Mouse (Mus musculus) hindbrain, embryonic 14.5 days (tissue): ENCODE results near the gene Slc37a3. TPM values are rescaled to one million over a fixed set of nuclear protein-coding genes. Genes with fewer than 3 reads are reported as not detected.

Experiments used
- ATAC-seq: fragments of 200-750 bp; cut with Nextera tagmentation; 2 replicates; pipeline ENCODE4 v1.8.0; 2017; ENCODE audit warnings: moderate number of reproducible peaks, mild to moderate bottlenecking, moderate TSS enrichment, moderate library complexity; ENCODE audit not compliant: low FRiP score
- DNase-seq: peaks from one replicate; pipeline ENCODE4 v3.0.0-alpha.2; 2015; ENCODE audit warnings: low spot score
- H3K27ac ChIP-seq: fragments of 300-500 bp; sonication (generic); 2 replicates; pipeline ENCODE4 v1.5.1; 2014; ENCODE audit warnings: mild to moderate bottlenecking, moderate library complexity
- H3K27me3 ChIP-seq: fragments of 300-500 bp; sonication (generic); 2 replicates; pipeline ENCODE4 v1.6.1; 2014; ENCODE audit warnings: mild to moderate bottlenecking, low read length, mixed read lengths; ENCODE audit not compliant: control insufficient read depth, insufficient read depth
- H3K36me3 ChIP-seq: fragments of 300-500 bp; sonication (generic); replicated peaks from 2 replicates; pipeline ENCODE4 v1.6.1; 2014; ENCODE audit not compliant: control insufficient read depth, insufficient read depth
- H3K4me1 ChIP-seq: fragments of 300-500 bp; sonication (generic); replicated peaks from 2 replicates; pipeline ENCODE4 v1.6.1; 2014; ENCODE audit warnings: antibody characterized with exemption, low read length, mixed read lengths; ENCODE audit not compliant: control insufficient read depth, insufficient read depth
- H3K4me2 ChIP-seq: fragments of 300-500 bp; sonication (generic); replicated peaks from 2 replicates; pipeline ENCODE4 v1.6.1; 2014; ENCODE audit warnings: mild to moderate bottlenecking, moderate library complexity
- H3K4me3 ChIP-seq: fragments of 300-500 bp; sonication (generic); replicated peaks from 2 replicates; pipeline ENCODE4 v1.5.1; 2014; ENCODE audit warnings: mild to moderate bottlenecking, low read length
- H3K9ac ChIP-seq: fragments of 300-500 bp; sonication (generic); 2 replicates; pipeline ENCODE4 v1.6.1; 2014
- H3K9me3 ChIP-seq: fragments of 300-500 bp; sonication (generic); 2 replicates; pipeline ENCODE4 v1.6.1; 2016; ENCODE audit warnings: low read length; ENCODE audit not compliant: control insufficient read depth
- WGBS: fragments of 180-500 bp; shearing (Covaris S2); extraction: QIAGEN DNeasy Blood & Tissue Kit; methylation state at CpG from one replicate; pipeline ENCODE4 v1.1.7; 2014; 5-methylcytosine and 5-hydroxymethylcytosine counted together
- polyA plus RNA-seq: library from polyadenylated mRNA; unstranded; fragments of >200 nt; fragmentation: Nextera tagmentation; extraction: Ambion mirVana; gene quantifications from 2 replicates; pipeline ENCODE4 v1.2.1, GENCODE M21; 2014

Slc37a3 gene
- polyA plus RNA-seq, 1 experiment from 2014 or later: 62.4 TPM

DNA sequence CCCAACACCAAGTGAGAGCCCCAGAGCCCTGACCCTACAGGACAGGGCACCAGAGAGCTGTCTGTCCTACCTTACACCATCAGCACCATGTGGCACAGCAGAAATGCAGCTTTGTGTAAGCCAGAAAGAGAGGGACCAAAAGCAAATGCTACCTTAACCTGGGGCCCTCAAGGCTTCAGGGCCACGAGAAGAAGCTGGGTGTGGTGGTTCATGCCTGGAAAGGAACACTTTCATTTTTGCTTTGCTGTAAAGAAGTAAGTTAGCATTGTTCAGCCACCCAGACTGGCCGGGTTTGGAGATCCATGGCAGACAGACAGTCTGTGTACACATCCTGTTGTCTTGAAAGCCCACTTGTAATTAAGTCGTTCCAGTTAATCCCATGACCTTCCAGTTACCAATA, 89.7 kb downstream of the Slc37a3 start:
- H3K36me3 ChIP-seq: no peaks in the 10 kb centered on the region
- H3K4me3 ChIP-seq: no peak overlapping the region
- ATAC-seq (no peak), DNase-seq (no peak)
- H3K27ac ChIP-seq: no peak overlapping the region
- no peak overlapping the region for H3K4me2 ChIP-seq
- 87% methylated on average over 3 of the region's 3 CpGs for WGBS
- H3K27me3 ChIP-seq: no peaks in the 10 kb centered on the region
- no peaks in the 10 kb centered on the region for H3K9me3 ChIP-seq
- H3K9ac ChIP-seq: no peak overlapping the region
- no peaks in the 10 kb centered on the region for H3K4me1 ChIP-seq

DNA sequence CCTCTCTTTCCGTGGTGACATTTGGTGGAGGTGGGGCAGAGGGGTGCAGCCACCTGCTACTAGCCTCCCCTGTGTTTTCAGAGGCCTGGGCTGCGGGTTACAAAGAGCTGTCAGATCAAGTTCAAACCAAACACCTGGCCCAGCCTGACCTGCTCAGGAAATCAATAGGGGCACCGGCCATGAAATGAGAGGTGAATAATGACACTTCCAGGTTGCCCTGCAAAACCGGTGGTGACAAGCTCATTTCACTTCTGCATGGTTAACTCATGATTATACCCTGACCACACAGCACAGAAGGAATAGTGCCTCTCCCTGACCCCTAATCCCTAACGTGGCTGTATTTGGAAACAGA, 90.8 kb downstream of the Slc37a3 start:
- no peaks in the 10 kb centered on the region for H3K9me3 ChIP-seq
- no peak overlapping the region for H3K4me3 ChIP-seq
- H3K4me1 ChIP-seq: no peaks in the 10 kb centered on the region
- H3K4me2 ChIP-seq: no peak overlapping the region
- ATAC-seq (no peak), DNase-seq (no peak)
- H3K27ac ChIP-seq: no peak overlapping the region
- H3K27me3 ChIP-seq: no peaks in the 10 kb centered on the region
- H3K36me3 ChIP-seq: no peaks in the 10 kb centered on the region
- H3K9ac ChIP-seq: no peak overlapping the region
- WGBS: 40% methylated on average over 5 of the region's 5 CpGs

DNA sequence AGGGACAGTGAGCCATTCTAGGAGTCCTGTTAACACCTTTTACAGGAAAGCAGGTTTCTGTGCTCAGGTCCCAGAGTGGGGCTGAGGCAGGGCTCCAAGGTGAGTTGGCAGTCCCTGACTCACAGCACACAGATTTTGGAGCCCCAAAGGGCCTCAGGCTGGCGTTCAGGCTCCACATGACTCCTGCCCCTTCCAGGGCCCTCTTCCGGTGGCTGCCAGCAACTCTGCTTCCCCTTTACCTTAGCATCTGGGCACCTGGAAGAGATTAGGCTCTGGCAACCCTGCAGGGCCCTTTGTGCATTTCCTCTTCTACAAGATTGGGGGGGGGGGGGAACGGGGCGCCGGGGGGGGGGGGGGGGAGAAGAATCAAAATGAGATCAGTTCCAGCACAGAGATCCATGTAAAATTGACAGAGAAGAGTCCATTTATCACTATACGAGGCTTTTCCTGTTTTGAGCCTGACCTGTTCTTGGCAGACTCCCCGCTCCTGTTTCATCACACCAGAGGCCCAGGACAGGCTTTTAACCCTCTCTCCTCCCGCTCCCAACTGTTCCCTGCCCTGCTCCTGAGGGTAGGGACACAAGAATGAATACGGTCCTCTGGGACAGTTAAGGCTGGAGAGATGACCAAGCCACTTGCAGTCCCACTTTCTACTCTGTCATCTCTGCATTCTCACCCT, 91.3 kb downstream of the Slc37a3 start:
- Histone ChIP-seq H3K9ac (no peak overlapping the region), H3K4me3 (no peak overlapping the region), H3K27ac (no peak overlapping the region), H3K4me1 (no peaks in the 10 kb centered on the region), H3K36me3 (no peaks in the 10 kb centered on the region), H3K4me2 (no peak overlapping the region), H3K9me3 (no peaks in the 10 kb centered on the region), H3K27me3 (no peaks in the 10 kb centered on the region)
- no peak for ATAC-seq
- no peak for DNase-seq
- WGBS: 40% methylated on average over 6 of the region's 9 CpGs

DNA sequence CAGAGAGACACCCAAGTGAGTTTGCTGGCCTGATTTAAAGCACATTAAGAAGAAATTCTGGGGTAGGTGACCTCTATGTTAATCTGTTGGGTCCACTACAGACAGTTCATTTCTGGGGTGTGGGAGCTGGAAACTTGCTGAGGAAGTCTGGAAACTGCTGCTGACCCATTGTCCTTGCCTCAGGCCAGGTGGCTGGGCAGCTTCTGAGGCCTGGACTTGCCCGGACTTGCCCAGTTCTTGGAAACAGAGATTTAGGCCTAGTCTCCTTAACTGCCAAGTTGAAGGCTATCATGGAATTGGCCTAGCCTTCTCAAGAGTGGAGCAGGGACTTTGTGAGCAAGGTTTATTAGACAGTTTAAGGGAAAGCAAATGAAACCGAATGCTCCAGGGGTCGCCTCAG, 92.6 kb downstream of the Slc37a3 start:
- Histone ChIP-seq H3K36me3 (no peaks in the 10 kb centered on the region), H3K4me2 (no peak overlapping the region), H3K9ac (no peak overlapping the region), H3K4me3 (no peak overlapping the region), H3K27ac (no peak overlapping the region), H3K27me3 (no peaks in the 10 kb centered on the region), H3K4me1 (no peaks in the 10 kb centered on the region), H3K9me3 (no peaks in the 10 kb centered on the region)
- ATAC-seq (no peak), DNase-seq (no peak)
- 95% methylated on average over 3 of the region's 3 CpGs for WGBS

Other genes starting within 250 kb of the Slc37a3 start
- gene Kdm7a, start 170.9 kb downstream of the Slc37a3 start, polyA plus RNA-seq: 5.5 TPM in 2 replicates
- 0.17 and 0.40 TPM in 2 replicates for gene Rab19, start 3.5 kb upstream of the Slc37a3 start, polyA plus RNA-seq
- gene Mkrn1, start 42.8 kb upstream of the Slc37a3 start, polyA plus RNA-seq: 247 and 275 TPM in 2 replicates
- 19.1 and 21.8 TPM in 2 replicates for gene Dennd2a, start 180.2 kb upstream of the Slc37a3 start, polyA plus RNA-seq
- 37.5 and 38.0 TPM in 2 replicates for gene Adck2, start 196.2 kb upstream of the Slc37a3 start, polyA plus RNA-seq
- 1.9 TPM in 1 of 2 replicates, not detected in the other for gene Gm42420, start 208.1 kb upstream of the Slc37a3 start, polyA plus RNA-seq
- gene Ndufb2, start 214.9 kb upstream of the Slc37a3 start, polyA plus RNA-seq: 525 and 566 TPM in 2 replicates